Mouse (Mus musculus): ENCODE measurements around the gene Elmo1.
A peak's percentile ranks its signal among the peaks of the same experiment; 100 is the strongest.
"Not testable (repeated sequence)": the region's sequence is repeated elsewhere in the genome, so short reads cannot be mapped to it uniquely, and the experiment has no call there.

Elmo1 gene

GRCm38 (mm10) chr13:20549983-20550382 lies 459.6 kb downstream of the Elmo1 start:
- DNase-seq: no peak

- DNase-seq: peak in 1 of 2 experiments; percentile 58
Observed at GRCm38 (mm10) chr13:20551559-20551958, 461.2 kb downstream of the Elmo1 start.

GRCm38 (mm10) chr13:20555853-20556452 lies 465.6 kb downstream of the Elmo1 start:
- no peak for DNase-seq

GRCm38 (mm10) chr13:20556739-20557138 lies 466.3 kb downstream of the Elmo1 start:
- DNase-seq: no peak

- no peak for DNase-seq
Observed at GRCm38 (mm10) chr13:20557156-20557555, 466.8 kb downstream of the Elmo1 start.

- DNase-seq: peak; percentile 60 to 79
Observed at GRCm38 (mm10) chr13:20558376-20558775, 468.0 kb downstream of the Elmo1 start.

- DNase-seq: no peak
Observed at GRCm38 (mm10) chr13:20564414-20564813, 474.0 kb downstream of the Elmo1 start.

- no peak for DNase-seq
Observed at GRCm38 (mm10) chr13:20575186-20575585, 484.8 kb downstream of the Elmo1 start.

GRCm38 (mm10) chr13:20585868-20586267 lies 495.5 kb downstream of the Elmo1 start:
- no peak for DNase-seq

- no peak for DNase-seq
Observed at GRCm38 (mm10) chr13:20586462-20586861, 496.1 kb downstream of the Elmo1 start.

- DNase-seq: peak; percentile 14 to 22
Observed at GRCm38 (mm10) chr13:20590983-20591382, 500.6 kb downstream of the Elmo1 start.

GRCm38 (mm10) chr13:20597307-20597706 lies 506.9 kb downstream of the Elmo1 start:
- peak in 1 of 2 experiments; percentile 20 for DNase-seq

GRCm38 (mm10) chr13:20598618-20599017 lies 508.2 kb downstream of the Elmo1 start:
- DNase-seq: no peak

- no peak for DNase-seq
Observed at GRCm38 (mm10) chr13:20600246-20600645, 509.9 kb downstream of the Elmo1 start.

GRCm38 (mm10) chr13:20601421-20601820 lies 511.0 kb downstream of the Elmo1 start:
- DNase-seq: no peak

GRCm38 (mm10) chr13:20606891-20607290 lies 516.5 kb downstream of the Elmo1 start:
- DNase-seq: peak in 1 of 2 experiments; percentile 27

- no peak for DNase-seq
Observed at GRCm38 (mm10) chr13:20609003-20609688, 518.8 kb downstream of the Elmo1 start.

GRCm38 (mm10) chr13:20615596-20616469 lies 525.4 kb downstream of the Elmo1 start:
- no peak for DNase-seq

- peak in 1 of 2 experiments; percentile 36 for DNase-seq
Observed at GRCm38 (mm10) chr13:20619946-20620345, 529.5 kb downstream of the Elmo1 start.

GRCm38 (mm10) chr13:20623071-20623850 lies 532.9 kb downstream of the Elmo1 start:
- DNase-seq: no peak

- no peak for DNase-seq
Observed at GRCm38 (mm10) chr13:20627796-20628195, 537.4 kb downstream of the Elmo1 start.

GRCm38 (mm10) chr13:20632477-20632876 lies 542.1 kb downstream of the Elmo1 start:
- DNase-seq: no peak

- DNase-seq: not testable (repeated sequence)
Observed at GRCm38 (mm10) chr13:20634679-20635078, 544.3 kb downstream of the Elmo1 start.

Measured in cerebellum, adult 18-20 months (tissue).